Mouse (Mus musculus) heart, postnatal 36 days (tissue): ENCODE measurements around the gene Rapgef4. TPM values are rescaled to one million over a fixed set of nuclear protein-coding genes. Genes with fewer than 3 reads are reported as not detected.
"Not testable (repeated sequence)": the region's sequence is repeated elsewhere in the genome, so short reads cannot be mapped to it uniquely, and the experiment has no call there.

ENCODE experiments used
- DNase-seq, 2 experiments: peaks; one replicate each; pipeline ENCODE4 v3.0.0; 2021 to 2022
- intact Hi-C: fragments of 180-260 bp; cut with DNase I; formaldehyde crosslinking; loops from one replicate; pipeline ENCODE4 v1.15.1; 2025
- total RNA-seq, 2 experiments: library from RNA; stranded (reverse); gene quantifications; 2 replicates each; pipeline ENCODE4 v1.2.3; 2021

Rapgef4 gene
- total RNA-seq, 2 experiments from 2014 or later, result 25.8 to 33.4 TPM

- peak in 1 of 2 experiments; percentile 8 for DNase-seq
- intact Hi-C loops, result loop anchor here (2.0 to 5.0 kb wide), 2 partner anchors 15 to 36 kb away; no protein-coding TSS in a partner anchor
Measured at GRCm38 (mm10) chr2:72056081-72056874, 75.2 kb downstream of the Rapgef4 start.

DNA sequence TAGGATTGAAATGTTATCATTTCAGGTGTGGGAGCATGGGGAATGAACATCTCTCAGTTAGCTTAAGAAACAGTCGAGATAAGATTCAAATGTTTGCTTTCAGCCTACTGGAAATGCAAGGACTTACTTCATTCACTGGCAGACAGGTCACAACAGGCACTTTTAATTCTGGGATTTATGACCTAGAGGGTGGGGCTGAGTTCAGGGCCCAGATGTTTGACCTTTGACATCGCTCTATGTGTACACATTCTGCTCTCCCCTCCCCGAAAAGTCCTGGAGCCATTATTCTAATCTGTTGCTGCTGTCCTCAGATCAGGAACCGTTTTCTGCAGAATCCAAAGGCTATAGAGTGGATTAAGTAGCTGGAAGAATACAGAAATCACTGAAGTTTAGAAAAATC lies 81.9 kb downstream of the Rapgef4 start:
- intact Hi-C loops, result no loop called here
- DNase-seq, result no peak

- intact Hi-C loops, result no loop called here
- DNase-seq, result no peak
Measured at GRCm38 (mm10) chr2:72068505-72068904, 87.5 kb downstream of the Rapgef4 start.

DNA sequence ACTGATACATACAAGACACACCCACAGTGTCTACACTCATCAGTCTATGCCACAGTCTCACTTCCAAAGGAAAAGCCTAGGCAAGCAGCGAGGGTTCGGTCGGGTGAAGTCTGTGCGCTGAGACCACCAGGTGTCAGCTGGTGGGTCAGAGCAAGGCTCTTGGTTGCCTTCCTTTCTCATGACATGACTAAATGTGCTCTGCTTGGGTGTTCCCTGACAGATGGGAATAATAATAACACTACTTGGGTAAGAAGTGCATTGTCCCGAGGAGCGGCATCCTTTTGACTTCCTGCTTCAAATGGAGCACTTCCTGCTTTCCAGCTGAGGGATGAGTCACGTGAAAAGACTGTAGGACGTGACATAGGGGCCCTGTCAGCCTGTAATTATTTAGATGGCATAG lies 89.0 kb downstream of the Rapgef4 start:
- intact Hi-C loops, result loop anchor here (2.0 kb wide), 1 partner anchor 13 kb away; no protein-coding TSS in a partner anchor
- peak in 1 of 2 experiments; percentile 22 for DNase-seq

GRCm38 (mm10) chr2:72073121-72073520 lies 92.1 kb downstream of the Rapgef4 start:
- intact Hi-C loops, DNase-seq: not testable (repeated sequence)

DNA sequence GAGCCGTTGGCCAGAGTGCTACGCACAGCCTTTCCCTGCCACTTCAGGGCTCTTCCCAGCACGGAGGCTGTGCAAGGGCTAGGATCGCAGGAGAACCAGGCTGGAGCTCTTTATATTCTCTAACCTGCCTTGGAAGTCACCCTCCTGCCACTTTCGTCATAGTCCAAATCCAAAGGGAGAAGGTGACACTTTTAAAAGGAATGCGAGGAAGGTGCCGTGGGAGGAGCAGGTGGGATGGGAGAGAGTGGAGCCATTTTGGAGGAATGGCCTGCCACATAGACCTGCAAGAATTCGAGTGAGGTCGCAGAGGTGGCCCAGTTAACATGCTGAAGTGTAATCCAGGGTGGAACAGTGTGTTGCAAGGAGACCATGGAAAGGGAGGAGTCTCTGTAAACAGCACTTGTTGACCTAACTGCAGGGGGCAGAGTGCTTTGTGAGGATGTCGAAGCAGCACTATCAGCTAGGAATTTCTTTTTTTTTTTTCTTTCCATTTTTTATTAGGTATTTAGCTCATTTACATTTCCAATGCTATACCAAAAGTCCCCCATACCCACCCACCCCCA lies 94.0 kb downstream of the Rapgef4 start:
- DNase-seq, result no peak
- intact Hi-C loops, result no loop called here

DNA sequence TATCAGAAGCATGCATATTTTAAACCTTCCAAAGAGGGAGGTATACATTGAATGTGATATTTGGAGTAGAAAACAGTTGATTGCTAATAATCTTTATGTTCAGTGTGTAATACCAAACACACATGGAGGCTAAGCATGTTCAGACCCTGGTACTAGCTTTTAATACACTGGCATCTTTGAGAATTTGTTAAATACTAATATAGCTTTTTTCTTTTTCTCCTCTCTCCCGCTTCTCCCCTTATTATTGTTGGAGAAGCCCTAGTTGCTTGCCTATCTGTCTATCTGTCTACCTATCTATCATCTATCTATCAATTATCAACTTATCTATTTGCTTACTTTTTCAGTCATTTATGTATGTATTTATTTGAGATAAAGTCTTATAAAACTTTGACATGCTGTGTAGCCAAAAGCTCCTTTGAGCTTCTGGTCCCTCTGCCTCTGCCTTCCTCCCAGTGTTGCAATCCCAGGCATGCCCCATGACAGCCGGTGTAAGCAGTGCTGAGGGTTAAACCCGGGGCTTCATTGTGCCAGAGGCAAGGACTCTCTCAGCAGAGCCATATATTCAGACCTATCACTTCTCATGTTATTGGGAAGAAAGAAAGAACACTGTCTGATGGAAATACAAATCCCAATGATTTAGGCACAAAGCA lies 96.6 kb downstream of the Rapgef4 start:
- DNase-seq, result no peak
- intact Hi-C loops, result no loop called here

DNA sequence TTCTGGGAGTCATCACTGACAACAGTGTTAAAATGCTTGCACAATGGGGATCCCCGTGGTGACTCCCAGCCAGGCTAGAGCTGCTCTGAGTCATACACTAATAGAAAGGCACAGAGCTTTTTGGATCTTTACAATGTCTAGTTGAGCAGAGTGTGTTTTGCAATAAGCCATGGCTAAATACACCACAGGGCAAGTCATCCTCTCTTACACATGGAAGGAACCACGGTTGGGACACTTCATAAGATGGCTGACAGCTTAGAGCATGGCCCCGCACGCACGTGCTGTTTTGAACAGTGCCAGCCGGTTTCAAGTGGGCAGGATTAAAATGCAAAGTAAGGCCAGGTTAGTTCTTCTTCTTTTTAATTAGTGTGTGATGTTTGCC lies 97.1 kb downstream of the Rapgef4 start:
- DNase-seq, result no peak
- intact Hi-C loops, result no loop called here

DNA sequence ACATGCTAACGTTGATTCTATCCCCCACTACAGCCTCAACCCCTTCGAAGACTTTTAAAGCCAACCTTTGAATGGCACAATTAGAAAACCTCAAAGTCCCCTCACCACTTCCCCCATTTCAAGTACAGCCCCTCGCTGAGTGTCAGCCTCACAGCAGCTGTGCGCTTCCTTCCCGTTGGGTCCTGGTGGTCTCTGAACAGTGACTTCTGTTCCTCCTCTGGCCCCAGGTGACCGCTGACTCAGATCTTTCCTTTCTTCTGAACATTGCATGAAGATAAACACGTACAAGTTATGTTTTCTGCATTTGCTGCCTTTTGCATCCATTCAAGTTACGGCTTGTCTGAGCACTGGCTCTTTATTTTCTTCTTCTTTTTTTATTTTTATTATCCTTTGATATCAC lies 98.1 kb downstream of the Rapgef4 start:
- intact Hi-C loops, result no loop called here
- DNase-seq, result no peak

DNA sequence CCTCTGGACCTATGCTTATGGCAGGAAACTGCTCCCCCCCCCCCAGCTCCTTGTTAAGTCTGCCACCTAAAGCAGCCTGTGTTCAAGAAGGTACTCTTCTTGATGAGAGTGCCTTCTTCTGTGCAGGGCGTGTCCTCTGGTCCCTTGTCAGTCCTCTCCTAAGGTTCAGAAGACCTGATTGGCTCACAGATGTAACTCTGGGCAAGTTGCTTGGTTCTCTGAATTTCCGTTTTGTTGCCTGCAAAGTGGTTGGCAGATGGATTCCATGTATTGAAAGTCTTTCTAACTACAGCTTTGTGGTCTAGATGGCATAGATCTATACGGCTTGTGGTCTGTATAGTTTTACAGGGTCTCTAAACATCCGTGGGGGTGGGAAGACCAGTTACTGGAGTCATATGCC lies 101.8 kb downstream of the Rapgef4 start:
- no peak for DNase-seq
- intact Hi-C loops, result no loop called here

- intact Hi-C loops, result no loop called here
- no peak for DNase-seq
Measured at GRCm38 (mm10) chr2:72088886-72089285, 107.8 kb downstream of the Rapgef4 start.

- intact Hi-C loops, result loop anchor here (5.0 kb wide), 1 partner anchor 33 kb away; no protein-coding TSS in a partner anchor
- no peak for DNase-seq
Measured at GRCm38 (mm10) chr2:72090061-72090460, 109.0 kb downstream of the Rapgef4 start.

DNA sequence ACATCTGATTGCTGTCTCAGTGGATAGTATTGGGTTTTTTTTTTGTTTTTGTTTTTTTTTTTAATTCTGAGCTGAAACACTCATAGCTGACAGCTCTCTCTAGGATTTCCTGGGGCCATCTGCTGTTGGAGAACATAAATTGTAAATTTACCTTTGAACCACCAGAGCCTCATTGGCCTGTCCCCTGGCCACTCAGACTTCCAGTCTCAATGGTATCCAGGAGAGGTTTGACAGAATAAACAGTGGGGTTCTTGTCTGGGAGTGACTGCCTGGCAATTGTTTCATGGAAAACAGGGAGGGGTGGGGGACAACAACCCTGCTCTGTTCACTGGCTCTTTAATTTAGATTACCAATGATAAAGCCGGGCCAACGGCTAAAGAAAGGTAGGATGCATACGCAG lies 111.0 kb downstream of the Rapgef4 start:
- intact Hi-C loops, result loop anchor here (5.0 kb wide), 1 partner anchor 35 kb away; no protein-coding TSS in a partner anchor
- DNase-seq, result no peak

DNA sequence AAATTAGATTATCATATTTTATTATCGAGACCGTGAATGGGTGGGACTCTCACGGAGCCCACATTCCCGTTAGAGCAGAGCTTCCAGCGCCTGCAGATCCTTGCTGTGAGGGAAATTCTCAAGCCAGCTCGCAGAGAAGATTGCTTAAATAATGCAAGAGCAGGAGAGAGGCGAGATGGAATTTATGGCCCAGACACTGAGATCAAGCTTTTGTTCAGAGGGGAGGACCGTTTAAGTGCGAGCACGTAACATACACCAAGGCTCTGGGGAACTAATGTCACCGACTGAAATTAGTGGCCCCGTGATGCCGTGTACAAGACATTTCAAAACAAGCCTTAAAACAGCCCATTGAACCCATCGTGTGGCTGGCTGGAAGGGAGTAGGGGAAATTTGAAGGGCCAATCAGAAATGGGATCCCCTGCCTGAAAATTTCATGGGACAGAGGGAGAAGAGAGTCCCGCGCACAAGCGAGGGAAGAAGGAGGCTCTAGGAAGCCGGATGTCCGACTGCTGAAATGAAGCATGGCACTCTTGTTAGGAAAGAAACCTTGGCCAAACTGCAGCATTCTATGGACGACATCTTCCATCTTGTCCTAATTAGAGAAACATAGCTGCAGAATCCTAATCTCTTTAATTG lies 112.5 kb downstream of the Rapgef4 start:
- DNase-seq, result no peak
- intact Hi-C loops, result loop anchor here (5.0 kb wide), 1 partner anchor 36 kb away; no protein-coding TSS in a partner anchor

- intact Hi-C loops, result loop anchor here (5.0 kb wide), 1 partner anchor 37 kb away; no protein-coding TSS in a partner anchor
Measured at GRCm38 (mm10) chr2:72094038-72094437, 113.0 kb downstream of the Rapgef4 start.

DNA sequence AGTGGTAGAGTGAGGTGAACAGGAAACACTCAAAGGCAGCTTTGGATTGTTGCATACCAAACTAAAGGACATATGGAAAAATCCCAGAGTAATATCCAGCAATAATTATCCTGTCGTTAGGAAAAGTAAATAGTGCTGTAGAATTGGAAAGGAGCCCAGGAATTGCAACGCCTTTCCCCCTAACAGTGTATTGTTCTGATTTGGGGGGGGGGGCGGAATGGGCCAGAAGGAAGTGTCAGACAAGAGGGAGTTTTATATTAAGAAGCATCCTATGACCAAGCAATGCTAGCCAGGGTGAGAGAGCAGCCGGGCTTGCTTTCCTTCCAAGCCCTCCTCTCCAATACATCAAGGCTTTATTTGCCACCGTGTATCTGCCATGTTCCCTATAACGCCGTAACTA lies 113.4 kb downstream of the Rapgef4 start:
- DNase-seq, result no peak
- intact Hi-C loops, result loop anchor here (5.0 kb wide), 1 partner anchor 37 kb away; no protein-coding TSS in a partner anchor

More at GRCm38 (mm10) chr2:72094038-72094437, 113.0 kb downstream of the Rapgef4 start:
- no peak for DNase-seq

DNA sequence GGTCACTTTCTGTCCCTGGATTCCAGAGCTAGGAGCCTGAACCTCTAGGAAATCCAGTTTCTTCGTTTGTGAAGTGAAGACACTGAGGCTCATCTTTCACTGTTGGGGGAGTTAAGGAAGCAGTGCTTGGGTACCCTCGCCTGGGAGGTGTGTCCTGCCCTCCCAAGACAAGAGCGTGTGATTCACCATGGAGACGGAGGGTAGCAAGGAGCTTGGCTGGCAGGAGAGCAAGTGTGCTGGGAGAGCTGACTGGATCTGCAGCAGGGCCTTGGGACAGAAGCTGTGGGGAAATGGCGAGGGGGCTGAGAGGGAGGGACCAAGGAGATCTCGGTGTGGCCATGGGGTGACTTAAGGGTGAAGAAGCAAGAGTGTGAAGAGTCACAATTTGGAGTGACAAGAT lies 114.0 kb downstream of the Rapgef4 start:
- intact Hi-C loops, result loop anchor here (5.0 kb wide), 2 partner anchors 107 to 127 kb away; no protein-coding TSS in a partner anchor
- DNase-seq, result no peak

DNA sequence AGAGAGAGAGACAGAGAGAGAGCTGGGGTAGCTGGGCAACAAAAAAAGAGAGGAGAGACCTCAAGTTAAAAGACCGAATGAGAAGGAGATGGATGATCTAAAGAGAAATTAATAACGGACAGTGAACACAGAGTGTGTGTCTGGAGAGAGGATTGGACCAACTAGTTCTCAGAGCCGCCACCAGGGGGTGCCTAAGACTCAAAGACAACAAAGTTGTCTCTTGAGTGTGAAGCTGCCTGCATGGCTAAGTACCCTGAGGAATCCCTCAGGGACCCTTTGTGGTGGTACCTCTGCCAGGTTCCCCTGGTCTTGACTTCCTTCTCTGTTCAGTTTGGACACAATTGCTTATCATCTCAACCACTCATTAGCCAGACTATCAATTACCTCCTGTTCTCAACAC lies 115.3 kb downstream of the Rapgef4 start:
- DNase-seq, result peak; percentile 44 to 75

DNA sequence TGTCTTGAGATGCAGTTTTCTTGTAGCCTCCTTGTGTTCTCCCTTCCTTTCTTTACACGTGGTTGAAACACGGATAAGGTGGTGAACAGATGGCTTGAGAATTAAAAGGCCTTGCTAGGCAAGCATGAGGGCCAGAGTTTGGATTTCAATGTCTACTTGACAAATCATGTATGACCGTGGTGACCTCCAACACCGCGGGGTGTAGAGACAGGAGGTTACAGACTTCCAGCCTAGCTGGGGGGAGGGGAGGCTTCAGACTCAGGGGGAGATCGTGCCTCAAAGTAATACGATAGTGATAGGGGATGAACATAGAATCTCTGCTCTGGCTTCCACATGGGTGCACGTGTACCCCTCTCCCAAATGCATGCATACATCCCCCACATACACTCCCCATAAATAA lies 117.3 kb downstream of the Rapgef4 start:
- intact Hi-C loops, result loop anchor here (5.0 kb wide), 2 partner anchors 104 to 124 kb away; no protein-coding TSS in a partner anchor
- no peak for DNase-seq

More for the DNA sequence above, 115.3 kb downstream of the Rapgef4 start:
- intact Hi-C loops, result loop anchor here (1.0 to 5.0 kb wide), 4 partner anchors 53 to 126 kb away; no protein-coding TSS in a partner anchor

DNA sequence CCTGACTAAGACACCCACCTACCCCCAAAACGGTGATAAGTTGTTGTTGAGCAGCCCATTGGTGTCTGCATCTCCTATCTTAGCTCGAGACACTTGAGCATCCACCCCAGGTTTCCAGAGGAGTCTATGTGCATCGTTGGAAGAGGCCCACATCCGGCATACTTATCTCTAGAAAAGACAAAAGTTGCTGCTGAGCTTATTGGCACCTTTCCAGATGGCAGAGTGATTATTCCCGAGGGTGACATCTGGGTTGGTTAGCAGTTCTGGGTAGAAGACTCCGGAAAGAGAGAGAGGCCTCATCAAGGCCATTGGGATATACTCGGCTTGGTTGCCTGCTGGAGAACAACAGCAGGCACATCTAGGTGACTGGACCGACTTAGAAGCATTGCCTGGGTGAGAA lies 123.6 kb downstream of the Rapgef4 start:
- intact Hi-C loops, result no loop called here
- no peak for DNase-seq
